Mouse (Mus musculus) embryonic stem cell, embryonic (primary cell): ENCODE data around the gene Atg4d.

Experiments used
- CTCF ChIA-PET, 4 experiments: fragments of 300-600 bp in 2 of 4; fragments of 350-600 bp in 2 of 4; sonication (Branson Sonifier 250); formaldehyde crosslinking; loops; one replicate each; lab custom pipeline; 2022; ENCODE audit warnings: inconsistent platforms in 2 of 4; lab: Charles Lee
- POLR2A ChIA-PET, 4 experiments: fragments of 300-600 bp in 2 of 4; fragments of 350-600 bp in 2 of 4; sonication (Branson Sonifier 250); formaldehyde crosslinking; loops; one replicate each; lab custom pipeline; 2022; ENCODE audit warnings: antibody characterized with exemption in 4 of 4, inconsistent platforms in 1 of 4; lab: Charles Lee

Gene Atg4d

GRCm38 (mm10) chr9:21233805-21234204 lies 31.3 kb upstream of the Atg4d start:
- CTCF ChIA-PET: interaction anchor here (0.5 to 1.6 kb wide), 9 partner anchors 10 to 97 kb away, joined by 3 to 8 read pairs (median 4); no protein-coding TSS in a partner anchor
- POLR2A ChIA-PET: interaction anchor here (0.6 to 2.3 kb wide), 16 partner anchors 9 to 176 kb away, joined by 3 to 27 read pairs (median 5); partner anchors contain the start of genes Cdkn2d (in 2 of the 4), Gm38431 (in 1 of the 4), Kri1 (in 1 of the 4) and Raver1 (in 1 of the 4)

GRCm38 (mm10) chr9:21235341-21235740 lies 29.8 kb upstream of the Atg4d start:
- ChIA-PET POLR2A (interaction anchor here in 3 of 4 experiments (0.6 to 11.6 kb wide), 6 partner anchors 10 to 166 kb away, joined by 3 to 223 read pairs (median 5); partner anchors contain the start of gene Cdkn2d (in 1 of the 3)), CTCF (no interaction called here)

GRCm38 (mm10) chr9:21236991-21237367 lies 28.1 kb upstream of the Atg4d start:
- POLR2A ChIA-PET: interaction anchor here (0.5 to 11.6 kb wide), 32 partner anchors 8 to 359 kb away, joined by 3 to 223 read pairs (median 6); partner anchors contain the start of genes Atg4d (in 3 of the 4), Cdkn2d (in 2 of the 4), Ap1m2 (in 1 of the 4) and Carm1 (in 1 of the 4)
- CTCF ChIA-PET: interaction anchor here (0.6 to 3.2 kb wide), 16 partner anchors 9 to 120 kb away, joined by 3 to 17 read pairs (median 4); partner anchors contain the start of genes Cdkn2d (in 1 of the 4) and Kri1 (in 1 of the 4)

- ChIA-PET CTCF (interaction anchor here (0.5 to 3.2 kb wide), 20 partner anchors 9 to 260 kb away, joined by 3 to 17 read pairs (median 4); partner anchors contain the start of genes Cdkn2d (in 1 of the 4) and Kri1 (in 1 of the 4)), POLR2A (interaction anchor here (0.5 to 11.6 kb wide), 43 partner anchors 8 to 359 kb away, joined by 3 to 223 read pairs (median 5); partner anchors contain the start of genes Atg4d (in 3 of the 4), Cdkn2d (in 2 of the 4), Ap1m2 (in 1 of the 4) and Carm1 (in 1 of the 4))
Measured at GRCm38 (mm10) chr9:21237368-21238003, 27.6 kb upstream of the Atg4d start.

GRCm38 (mm10) chr9:21238004-21238732 lies 26.9 kb upstream of the Atg4d start:
- CTCF ChIA-PET: interaction anchor here in 3 of 4 experiments (0.5 to 3.2 kb wide), 14 partner anchors 12 to 259 kb away, joined by 3 to 17 read pairs (median 4); partner anchors contain the start of gene Cdkn2d (in 1 of the 3)
- POLR2A ChIA-PET: interaction anchor here (0.5 to 11.6 kb wide), 40 partner anchors 8 to 360 kb away, joined by 3 to 223 read pairs (median 5); partner anchors contain the start of genes Atg4d (in 3 of the 4), Cdkn2d (in 2 of the 4), Ap1m2 (in 1 of the 4) and Carm1 (in 1 of the 4)

- ChIA-PET POLR2A (interaction anchor here (0.6 to 11.6 kb wide), 40 partner anchors 9 to 593 kb away, joined by 3 to 223 read pairs (median 5); partner anchors contain the start of genes Atg4d (in 3 of the 4), Cdkn2d (in 2 of the 4), Kri1 (in 2 of the 4) and Ap1m2 (in 1 of the 4)), CTCF (interaction anchor here in 3 of 4 experiments (0.5 to 4.1 kb wide), 13 partner anchors 13 to 118 kb away, joined by 3 to 36 read pairs (median 4); partner anchors contain the start of gene Cdkn2d (in 2 of the 3))
Measured at GRCm38 (mm10) chr9:21238733-21239464, 26.2 kb upstream of the Atg4d start, which contains the start of gene Keap1. TSS of gene Keap1 (minus strand) at chr9:21239361.

- ChIA-PET CTCF (interaction anchor here in 3 of 4 experiments (0.5 to 4.1 kb wide), 9 partner anchors 13 to 118 kb away, joined by 3 to 36 read pairs (median 3); partner anchors contain the start of gene Cdkn2d (in 1 of the 3)), POLR2A (interaction anchor here (0.6 to 11.6 kb wide), 24 partner anchors 10 to 592 kb away, joined by 3 to 223 read pairs (median 4); partner anchors contain the start of genes Atg4d (in 2 of the 4), Cdkn2d (in 2 of the 4), Kri1 (in 2 of the 4) and Gm38431 (in 1 of the 4))
Measured at GRCm38 (mm10) chr9:21239465-21239848, 25.6 kb upstream of the Atg4d start.

- POLR2A ChIA-PET: interaction anchor here (0.5 to 11.6 kb wide), 24 partner anchors 9 to 546 kb away, joined by 3 to 223 read pairs (median 4); partner anchors contain the start of genes Atg4d (in 2 of the 4), Cdkn2d (in 2 of the 4), Kri1 (in 1 of the 4) and Tmed1 (in 1 of the 4)
Measured at GRCm38 (mm10) chr9:21241343-21241742, 23.8 kb upstream of the Atg4d start.

GRCm38 (mm10) chr9:21243826-21244427 lies 21.2 kb upstream of the Atg4d start:
- ChIA-PET CTCF (interaction anchor here in 2 of 4 experiments (0.6 to 2.5 kb wide), 4 partner anchors 12 to 113 kb away, joined by 4 to 7 read pairs (median 6); no protein-coding TSS in a partner anchor), POLR2A (interaction anchor here in 3 of 4 experiments (0.9 to 11.6 kb wide), 7 partner anchors 15 to 22 kb away, joined by 3 to 223 read pairs (median 5); partner anchors contain the start of gene Atg4d (in 2 of the 3))

More at GRCm38 (mm10) chr9:21241343-21241742, 23.8 kb upstream of the Atg4d start:
- CTCF ChIA-PET: interaction anchor here (0.5 to 4.1 kb wide), 36 partner anchors 8 to 324 kb away, joined by 3 to 36 read pairs (median 4); partner anchors contain the start of genes Atg4d (in 1 of the 4), Qtrt1 (in 1 of the 4) and Slc44a2 (in 1 of the 4)

- POLR2A ChIA-PET: interaction anchor here in 3 of 4 experiments (0.6 to 11.6 kb wide), 23 partner anchors 10 to 367 kb away, joined by 3 to 223 read pairs (median 4); partner anchors contain the start of genes Atg4d (in 2 of the 3), Cdkn2d (in 2 of the 3), Carm1 (in 1 of the 3) and Gm38431 (in 1 of the 3)
- CTCF ChIA-PET: interaction anchor here (0.5 to 2.5 kb wide), 12 partner anchors 11 to 312 kb away, joined by 3 to 6 read pairs (median 4); partner anchors contain the start of gene Atg4d (in 1 of the 4)
Measured at GRCm38 (mm10) chr9:21244428-21245112, 20.5 kb upstream of the Atg4d start.

- ChIA-PET CTCF (interaction anchor here (0.5 to 2.5 kb wide), 13 partner anchors 11 to 311 kb away, joined by 3 to 6 read pairs (median 3); partner anchors contain the start of gene Atg4d (in 1 of the 4)), POLR2A (interaction anchor here in 3 of 4 experiments (0.6 to 11.6 kb wide), 23 partner anchors 8 to 871 kb away, joined by 3 to 223 read pairs (median 4); partner anchors contain the start of genes Cdkn2d (in 2 of the 3), Atg4d (in 1 of the 3), Carm1 (in 1 of the 3) and Gm38431 (in 1 of the 3))
Measured at GRCm38 (mm10) chr9:21245113-21245487, 20.0 kb upstream of the Atg4d start.

GRCm38 (mm10) chr9:21246342-21246741 lies 18.8 kb upstream of the Atg4d start:
- ChIA-PET POLR2A (interaction anchor here in 3 of 4 experiments (0.5 to 11.6 kb wide), 8 partner anchors 18 to 367 kb away, joined by 3 to 223 read pairs (median 4); partner anchors contain the start of genes Angptl6 (in 1 of the 3), Atg4d (in 1 of the 3), Cdkn2d (in 1 of the 3) and Ppan (in 1 of the 3)), CTCF (interaction anchor here in 2 of 4 experiments (0.5 to 0.7 kb wide), 2 partner anchors 9 to 56 kb away, joined by 3 to 9 read pairs; no protein-coding TSS in a partner anchor)

GRCm38 (mm10) chr9:21248326-21248725 lies 16.8 kb upstream of the Atg4d start, which contains the start of gene S1pr5:
TSS of gene S1pr5 (minus strand) at chr9:21248443.
- POLR2A ChIA-PET: interaction anchor here in 1 of 4 experiments (0.7 to 1.8 kb wide), 3 partner anchors 10 to 25 kb away, joined by 3 to 4 read pairs (median 3); no protein-coding TSS in a partner anchor
- CTCF ChIA-PET: no interaction called here
